Mouse (Mus musculus): ENCODE measurements around the gene Hmmr. TPM values are rescaled to one million over a fixed set of nuclear protein-coding genes. Genes with fewer than 3 reads are reported as not detected.

Gene Hmmr
- polyA plus RNA-seq (2014; fragmentation: Nextera tagmentation; extraction: Ambion mirVana), result 2.8 and 5.3 TPM in 2 replicates

DNA sequence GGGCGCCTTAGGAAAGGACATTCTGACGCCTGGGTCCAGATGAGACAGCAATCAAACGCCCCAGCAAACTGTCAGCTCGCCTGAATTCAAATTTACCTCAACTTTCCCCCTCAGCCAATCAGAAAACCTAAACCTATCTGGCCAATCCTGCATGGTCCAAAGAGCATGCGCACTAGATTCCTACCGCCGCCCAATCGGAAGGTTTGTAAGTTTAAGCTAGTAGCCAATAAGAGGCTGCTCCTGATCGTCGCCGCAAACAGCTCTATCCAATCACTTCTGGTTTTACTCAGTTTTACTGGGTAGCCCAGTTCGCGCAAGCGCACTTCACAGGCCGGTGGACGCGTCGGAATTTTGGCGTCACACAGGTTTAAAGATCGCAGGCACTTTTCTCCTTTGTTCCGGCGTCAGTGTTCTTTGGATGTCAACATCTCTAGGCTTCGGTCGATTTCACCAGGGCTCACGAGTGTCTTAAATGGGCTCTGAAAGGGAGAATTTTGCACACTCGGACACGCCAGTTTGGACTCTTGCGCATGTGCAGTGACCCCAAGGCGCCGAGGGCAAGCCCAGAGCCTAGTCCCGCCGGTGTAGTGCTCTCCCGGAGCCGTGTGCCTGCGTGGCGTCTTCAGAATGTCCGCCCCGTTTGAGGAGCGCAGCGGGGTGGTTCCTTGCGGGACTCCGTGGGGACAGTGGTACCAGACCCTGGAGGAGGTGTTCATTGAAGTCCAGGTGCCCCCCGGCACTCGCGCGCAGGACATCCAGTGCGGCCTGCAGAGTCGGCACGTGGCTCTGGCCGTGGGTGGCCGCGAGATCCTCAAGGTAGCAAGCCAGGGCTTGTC, at the start of gene Hmmr, which contains the start of gene Nudcd2:
Hmmr (minus strand) TSS at position 84 of the 836 bp plus-strand sequence.
Nudcd2 (plus strand) TSS at position 329 of the 836 bp plus-strand sequence.
- Histone ChIP-seq H3K36me3 (ENCODE audit: control insufficient read depth, insufficient read depth, low read length) (peaks cover 19% of the 10 kb centered on the region), H3K27me3 (ENCODE audit: control insufficient read depth, insufficient read depth, low read length) (no peaks in the 10 kb centered on the region), H3K4me3 (ENCODE audit: low read depth, low read length) (peak within 1 kb of the TSS; percentile 74), H3K4me1 (ENCODE audit: control insufficient read depth, insufficient read depth, low read length) (peaks cover 9% of the 10 kb centered on the region), H3K9ac (replicated peaks; ENCODE audit: low read depth, low read length) (peak within 1 kb of the TSS; percentile 90), H3K27ac (ENCODE audit: low read depth, low read length) (peak within 1 kb of the TSS; percentile 83), H3K4me2 (ENCODE audit: low read depth, low read length) (peak within 1 kb of the TSS; percentile 83), H3K9me3 (ENCODE audit: control insufficient read depth, low read length) (no peaks in the 10 kb centered on the region)
- under 1% methylated on average over 52 of the region's 52 CpGs for WGBS
- peak; percentile 100 for ATAC-seq (ENCODE audit: low read depth)

DNA sequence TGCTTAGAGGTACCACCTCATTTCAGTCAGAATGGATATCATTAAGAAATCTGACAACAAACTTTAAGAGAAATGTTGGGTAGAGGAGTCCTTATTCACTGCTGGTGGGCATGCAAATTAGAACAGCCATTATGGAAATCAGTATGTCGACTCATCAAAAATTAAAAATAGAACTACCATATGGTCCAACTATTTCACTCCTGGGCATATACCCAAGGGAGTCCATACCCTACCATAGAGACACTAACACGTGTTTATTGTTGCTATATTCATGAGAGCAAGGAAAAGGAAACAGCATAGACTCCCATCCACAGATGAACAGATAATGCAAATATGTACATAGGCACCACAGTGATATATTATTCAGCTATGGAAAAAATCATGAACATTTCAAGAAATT, 48.6 kb upstream of the Hmmr start:
- Histone ChIP-seq H3K36me3 (ENCODE audit: control insufficient read depth, insufficient read depth, low read length) (no peaks in the 10 kb centered on the region), H3K4me1 (ENCODE audit: control insufficient read depth, insufficient read depth, low read length) (no peaks in the 10 kb centered on the region), H3K27ac (ENCODE audit: low read depth, low read length) (no peak overlapping the region), H3K4me2 (ENCODE audit: low read depth, low read length) (no peak overlapping the region), H3K27me3 (ENCODE audit: control insufficient read depth, insufficient read depth, low read length) (no peaks in the 10 kb centered on the region), H3K9me3 (ENCODE audit: control insufficient read depth, low read length) (no peaks in the 10 kb centered on the region), H3K9ac (replicated peaks; ENCODE audit: low read depth, low read length) (no peak overlapping the region), H3K4me3 (ENCODE audit: low read depth, low read length) (no peak overlapping the region)
- WGBS, result 49% methylated on average over 2 of the region's 2 CpGs
- ATAC-seq (ENCODE audit: low read depth), result no peak

DNA sequence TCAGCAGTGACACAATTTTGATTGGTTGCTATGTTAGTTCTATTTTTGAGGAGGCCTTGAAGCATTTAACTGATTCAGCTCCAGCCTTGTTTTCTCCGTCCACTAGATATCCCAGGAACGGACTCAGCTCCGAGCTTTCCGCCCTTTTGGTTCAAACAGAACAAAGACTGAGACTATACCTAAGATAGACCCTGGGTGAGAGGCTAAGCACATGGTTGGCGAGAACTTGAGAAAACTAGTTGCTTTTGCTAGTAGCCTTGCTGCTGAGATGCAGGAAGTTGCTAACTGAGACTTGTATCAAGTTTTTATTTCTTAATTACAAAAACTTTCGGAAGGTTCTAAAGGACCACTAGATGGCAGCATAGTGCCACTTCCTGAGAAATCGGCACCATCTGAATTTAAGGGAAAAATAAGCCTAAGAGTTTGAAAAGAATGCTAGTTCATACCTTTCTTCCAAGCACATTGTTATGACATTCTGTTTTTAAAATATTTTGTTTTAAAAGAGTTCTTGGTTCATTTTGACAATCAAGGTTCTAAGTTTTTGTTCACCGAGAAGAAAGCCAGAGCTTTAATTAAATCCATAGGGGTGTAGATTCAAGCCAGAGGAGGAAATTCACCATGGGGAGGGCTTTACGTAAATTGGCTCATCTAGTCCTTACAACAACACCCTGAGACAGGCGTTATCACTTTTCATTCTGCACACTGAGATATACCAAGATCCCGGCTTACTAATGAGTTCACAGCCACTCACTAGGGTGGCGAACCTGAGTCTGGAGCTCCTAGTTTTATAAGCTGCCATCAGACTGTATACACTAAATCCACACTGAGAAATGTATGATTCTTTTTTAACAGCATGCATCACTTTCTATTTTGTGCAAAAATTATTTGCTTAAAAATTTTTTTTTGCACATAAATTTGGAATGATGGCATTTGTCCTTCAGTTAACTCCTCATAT, 42.4 kb upstream of the Hmmr start:
- Histone ChIP-seq H3K4me2 (ENCODE audit: low read depth, low read length) (no peak overlapping the region), H3K9me3 (ENCODE audit: control insufficient read depth, low read length) (no peaks in the 10 kb centered on the region), H3K4me1 (ENCODE audit: control insufficient read depth, insufficient read depth, low read length) (no peaks in the 10 kb centered on the region), H3K27me3 (ENCODE audit: control insufficient read depth, insufficient read depth, low read length) (no peaks in the 10 kb centered on the region), H3K27ac (ENCODE audit: low read depth, low read length) (no peak overlapping the region), H3K4me3 (ENCODE audit: low read depth, low read length) (no peak overlapping the region), H3K36me3 (ENCODE audit: control insufficient read depth, insufficient read depth, low read length) (no peaks in the 10 kb centered on the region), H3K9ac (replicated peaks; ENCODE audit: low read depth, low read length) (no peak overlapping the region)
- no peak for ATAC-seq (ENCODE audit: low read depth)
- 57% methylated on average over 12 of the region's 12 CpGs for WGBS

DNA sequence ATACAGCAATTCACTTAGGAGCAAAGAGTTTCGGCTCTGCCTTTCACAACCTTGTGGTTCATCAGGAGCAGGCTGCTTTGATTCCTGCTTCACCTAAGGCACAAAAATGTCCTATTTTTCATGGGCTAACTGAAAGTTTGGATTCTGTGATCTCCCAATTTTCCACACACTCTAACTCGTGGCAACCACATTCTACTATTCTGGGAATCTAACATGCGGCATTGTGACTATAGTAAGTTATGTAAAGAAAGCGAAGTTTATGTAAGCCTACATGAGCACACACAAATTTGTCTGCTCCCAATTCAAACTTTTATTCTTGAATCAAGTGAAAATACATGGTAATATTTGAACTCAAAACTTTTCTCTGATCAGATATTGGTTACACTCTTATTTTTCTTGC, 31.5 kb upstream of the Hmmr start:
- Histone ChIP-seq H3K36me3 (ENCODE audit: control insufficient read depth, insufficient read depth, low read length) (no peaks in the 10 kb centered on the region), H3K27me3 (ENCODE audit: control insufficient read depth, insufficient read depth, low read length) (no peaks in the 10 kb centered on the region), H3K9ac (replicated peaks; ENCODE audit: low read depth, low read length) (no peak overlapping the region), H3K9me3 (ENCODE audit: control insufficient read depth, low read length) (no peaks in the 10 kb centered on the region), H3K27ac (ENCODE audit: low read depth, low read length) (no peak overlapping the region), H3K4me3 (ENCODE audit: low read depth, low read length) (no peak overlapping the region), H3K4me2 (ENCODE audit: low read depth, low read length) (no peak overlapping the region), H3K4me1 (ENCODE audit: control insufficient read depth, insufficient read depth, low read length) (no peaks in the 10 kb centered on the region)
- ATAC-seq (ENCODE audit: low read depth), result no peak
- WGBS, result 83% methylated on average over 4 of the region's 4 CpGs

DNA sequence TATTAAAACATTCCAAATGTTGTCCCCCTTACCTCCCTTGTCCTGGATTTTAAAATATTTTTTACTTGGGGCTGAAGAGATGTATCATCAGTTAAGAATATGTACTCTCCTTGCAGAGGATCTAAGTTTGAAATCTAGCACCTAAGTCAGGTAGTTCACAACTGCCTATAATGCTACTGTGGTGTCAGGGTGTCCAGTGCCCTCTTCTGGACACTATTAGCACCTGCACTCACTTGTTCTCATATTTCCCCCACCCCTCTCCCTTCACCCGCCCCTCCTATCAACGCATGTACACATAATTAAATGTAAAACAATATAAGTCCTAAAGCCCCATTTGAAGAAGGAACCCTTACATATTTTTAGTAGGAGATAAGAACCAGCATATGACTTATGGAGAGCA, 30.2 kb upstream of the Hmmr start:
- Histone ChIP-seq H3K4me3 (ENCODE audit: low read depth, low read length) (no peak overlapping the region), H3K36me3 (ENCODE audit: control insufficient read depth, insufficient read depth, low read length) (no peaks in the 10 kb centered on the region), H3K4me2 (ENCODE audit: low read depth, low read length) (no peak overlapping the region), H3K4me1 (ENCODE audit: control insufficient read depth, insufficient read depth, low read length) (no peaks in the 10 kb centered on the region), H3K27ac (ENCODE audit: low read depth, low read length) (no peak overlapping the region), H3K27me3 (ENCODE audit: control insufficient read depth, insufficient read depth, low read length) (no peaks in the 10 kb centered on the region), H3K9ac (replicated peaks; ENCODE audit: low read depth, low read length) (no peak overlapping the region), H3K9me3 (ENCODE audit: control insufficient read depth, low read length) (no peaks in the 10 kb centered on the region)
- 30% methylated on average over 2 of the region's 2 CpGs for WGBS
- ATAC-seq (ENCODE audit: low read depth), result no peak

DNA sequence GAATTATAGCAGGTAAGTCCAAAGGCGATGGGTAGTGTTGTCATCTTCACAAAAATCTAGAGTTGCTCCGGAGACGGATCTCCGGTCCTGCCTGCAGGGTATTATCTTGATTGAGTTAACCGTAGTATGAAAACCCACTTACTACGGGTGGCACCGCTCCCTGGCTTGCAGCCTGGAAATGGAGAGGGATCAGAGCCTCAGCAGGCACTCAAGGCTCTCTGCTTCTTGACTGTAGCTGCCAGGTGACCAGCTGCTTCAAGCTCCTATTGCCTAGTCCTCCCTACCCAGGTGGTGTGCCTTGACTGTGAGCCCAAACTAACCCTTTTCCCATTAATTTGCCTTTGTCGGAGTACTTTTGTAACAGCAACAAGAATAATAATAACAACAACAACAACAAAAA, 26.7 kb upstream of the Hmmr start:
- no peak overlapping the region for H3K9ac ChIP-seq (replicated peaks; ENCODE audit: low read depth, low read length)
- ATAC-seq (ENCODE audit: low read depth), result no peak
- no peak overlapping the region for H3K4me2 ChIP-seq (ENCODE audit: low read depth, low read length)
- no peaks in the 10 kb centered on the region for H3K27me3 ChIP-seq (ENCODE audit: control insufficient read depth, insufficient read depth, low read length)
- no peaks in the 10 kb centered on the region for H3K4me1 ChIP-seq (ENCODE audit: control insufficient read depth, insufficient read depth, low read length)
- 91% methylated on average over 8 of the region's 8 CpGs for whole genome bisulfite sequencing
- no peaks in the 10 kb centered on the region for H3K36me3 ChIP-seq (ENCODE audit: control insufficient read depth, insufficient read depth, low read length)
- no peaks in the 10 kb centered on the region for H3K9me3 ChIP-seq (ENCODE audit: control insufficient read depth, low read length)
- H3K27ac ChIP-seq (ENCODE audit: low read depth, low read length), result no peak overlapping the region
- no peak overlapping the region for H3K4me3 ChIP-seq (ENCODE audit: low read depth, low read length)

DNA sequence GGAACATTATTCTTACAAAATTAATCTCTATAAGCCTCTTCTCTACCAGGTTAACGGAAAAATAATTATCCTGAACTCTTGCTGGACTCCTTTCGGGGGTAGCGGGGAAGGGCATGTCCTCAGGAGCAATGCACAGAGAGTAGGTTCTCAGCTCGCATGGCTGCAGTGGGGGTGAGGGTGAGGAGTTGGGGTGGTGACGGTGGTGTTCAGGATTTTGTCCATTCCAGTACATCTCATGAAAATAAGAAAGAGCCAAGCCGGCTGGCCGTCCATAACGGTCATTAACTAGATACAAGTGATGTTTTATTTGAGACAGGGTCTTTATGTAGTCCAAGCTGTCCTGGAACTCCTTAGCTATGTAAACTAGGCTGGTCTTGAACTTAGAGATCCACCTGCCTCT, 22.7 kb upstream of the Hmmr start:
- Histone ChIP-seq H3K4me2 (ENCODE audit: low read depth, low read length) (peak overlapping the region; percentile 81; the same call in 1 of the 2 replicates), H3K9ac (replicated peaks; ENCODE audit: low read depth, low read length) (no peak overlapping the region), H3K9me3 (ENCODE audit: control insufficient read depth, low read length) (no peaks in the 10 kb centered on the region), H3K36me3 (ENCODE audit: control insufficient read depth, insufficient read depth, low read length) (0 out of 2 replicates have a peak, but pooled peaks cover under 1% of the 10 kb centered on the region), H3K4me1 (ENCODE audit: control insufficient read depth, insufficient read depth, low read length) (peaks cover 7% of the 10 kb centered on the region; the same call in 1 of the 2 replicates), H3K4me3 (ENCODE audit: low read depth, low read length) (no peak overlapping the region), H3K27ac (ENCODE audit: low read depth, low read length) (no peak overlapping the region), H3K27me3 (ENCODE audit: control insufficient read depth, insufficient read depth, low read length) (no peaks in the 10 kb centered on the region)
- no peak for ATAC-seq (ENCODE audit: low read depth)
- 87% methylated on average over 8 of the region's 8 CpGs for WGBS

DNA sequence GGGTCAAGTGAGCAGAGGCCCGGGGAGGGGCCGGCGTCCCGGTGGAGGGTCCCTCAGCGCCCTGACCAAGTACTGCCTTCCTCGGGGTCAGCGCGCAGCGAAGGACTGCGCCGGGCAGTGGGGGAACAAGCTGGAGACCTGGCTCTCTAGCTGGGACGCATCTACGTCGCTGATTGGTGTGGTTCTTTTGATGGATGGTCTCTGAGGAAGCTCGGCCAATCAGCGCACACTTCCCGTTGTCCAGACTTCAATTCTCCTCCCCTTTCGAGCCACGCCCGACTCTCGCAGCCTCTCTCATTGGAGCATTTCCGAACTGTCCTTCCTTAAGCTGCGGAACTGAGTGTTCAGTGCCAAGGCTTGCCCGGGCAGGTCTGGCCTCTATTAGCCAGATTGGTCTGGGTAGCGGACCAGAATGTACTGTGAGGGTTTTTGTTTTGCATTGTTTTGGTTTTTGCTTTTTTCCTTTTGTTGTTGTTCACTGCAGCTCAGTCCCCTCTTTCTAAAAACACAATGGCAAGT, 21.9 kb upstream of the Hmmr start, which contains the start of gene Ccng1:
Ccng1 (minus strand) TSS at position 203 of the 519 bp plus-strand sequence.
- peaks cover 7% of the 10 kb centered on the region; the same call in 1 of the 2 replicates for H3K4me1 ChIP-seq (ENCODE audit: control insufficient read depth, insufficient read depth, low read length)
- H3K9ac ChIP-seq (replicated peaks; ENCODE audit: low read depth, low read length), result peak within 1 kb of the TSS; percentile 66
- H3K4me3 ChIP-seq (ENCODE audit: low read depth, low read length), result peak within 1 kb of the TSS; percentile 67
- peak within 1 kb of the TSS; percentile 81 for H3K4me2 ChIP-seq (ENCODE audit: low read depth, low read length)
- H3K27ac ChIP-seq (ENCODE audit: low read depth, low read length), result no peak within 1 kb of the TSS
- no peaks in the 10 kb centered on the region for H3K27me3 ChIP-seq (ENCODE audit: control insufficient read depth, insufficient read depth, low read length)
- ATAC-seq (ENCODE audit: low read depth), result peak; percentile 99
- no peaks in the 10 kb centered on the region for H3K9me3 ChIP-seq (ENCODE audit: control insufficient read depth, low read length)
- under 1% methylated on average over 24 of the region's 25 CpGs for WGBS
- H3K36me3 ChIP-seq (ENCODE audit: control insufficient read depth, insufficient read depth, low read length), result 0 out of 2 replicates have a peak, but pooled peaks cover 3% of the 10 kb centered on the region

Measured in neural tube, embryonic 14.5 days (tissue).